Mouse (Mus musculus): Measurements from ENCODE around the gene Vmn1r163. TPM values are rescaled to one million over a fixed set of nuclear protein-coding genes. Genes with fewer than 3 reads are reported as not detected.
"Not testable (repeated sequence)": the region's sequence is repeated elsewhere in the genome, so short reads cannot be mapped to it uniquely, and the experiment has no call there.

The Vmn1r163 gene
- total RNA-seq (2012; rRNA removed) (not detected in 2 replicates), polyA plus RNA-seq (2012; ENCODE audit: insufficient read depth in 1 of 2, insufficient read length in 2 of 2, low read depth in 1 of 2, low replicate concordance in 2 of 2, missing spikeins in 1 of 2) (not detected)

GRCm38 (mm10) chr7:23055240-23055639 is at the start of gene Vmn1r163:
Gene Vmn1r163, plus strand, starts transcription at chr7:23055540.
- H3K27ac ChIP-seq (ENCODE audit: control insufficient read depth, low read depth, low read length); H3K4me1 ChIP-seq (ENCODE audit: control insufficient read depth in 1 of 2, insufficient read depth in 2 of 2, low read length in 2 of 2); DNase-seq (ENCODE audit: low read depth, low spot score); H3K9ac ChIP-seq (ENCODE audit: control insufficient read depth, low read depth, low read length, poor library complexity, severe bottlenecking); H3K4me3 ChIP-seq (ENCODE audit: control insufficient read depth in 1 of 2, insufficient read depth in 1 of 2, low read depth in 2 of 2, low read length in 2 of 2); H3K9me3 ChIP-seq (replicated peaks; ENCODE audit: insufficient read depth, low read length); H3K27me3 ChIP-seq (ENCODE audit: control insufficient read depth in 1 of 2, insufficient read depth in 2 of 2, low read length in 2 of 2); H3K36me3 ChIP-seq (ENCODE audit: control insufficient read depth in 1 of 2, insufficient read depth in 2 of 2, low read length in 2 of 2); H3K79me2 ChIP-seq (ENCODE audit: control insufficient read depth, insufficient read depth, low read length, poor library complexity): not testable (repeated sequence)

GRCm38 (mm10) chr7:23019823-23020222 is 35.5 kb upstream of the Vmn1r163 start, which contains the start of gene Gm4216:
Gene Gm4216, minus strand, starts transcription at chr7:23019923.
- not testable (repeated sequence) for H3K9ac ChIP-seq (ENCODE audit: control insufficient read depth, low read depth, low read length, poor library complexity, severe bottlenecking)

GRCm38 (mm10) chr7:23067356-23067755 is 12.0 kb downstream of the Vmn1r163 start, which contains the start of gene Gm8720:
Gene Gm8720, minus strand, starts transcription at chr7:23067456.
- H3K4me3 ChIP-seq (ENCODE audit: control insufficient read depth in 1 of 2, insufficient read depth in 1 of 2, low read depth in 2 of 2, low read length in 2 of 2); H3K9ac ChIP-seq (ENCODE audit: control insufficient read depth, low read depth, low read length, poor library complexity, severe bottlenecking); H3K79me2 ChIP-seq (ENCODE audit: control insufficient read depth, insufficient read depth, low read length, poor library complexity); H3K27me3 ChIP-seq (ENCODE audit: control insufficient read depth in 1 of 2, insufficient read depth in 2 of 2, low read length in 2 of 2); H3K27ac ChIP-seq (ENCODE audit: control insufficient read depth, low read depth, low read length); H3K9me3 ChIP-seq (replicated peaks; ENCODE audit: insufficient read depth, low read length); DNase-seq (ENCODE audit: low read depth, low spot score); H3K36me3 ChIP-seq (ENCODE audit: control insufficient read depth in 1 of 2, insufficient read depth in 2 of 2, low read length in 2 of 2); H3K4me1 ChIP-seq (ENCODE audit: control insufficient read depth in 1 of 2, insufficient read depth in 2 of 2, low read length in 2 of 2): not testable (repeated sequence)

More at GRCm38 (mm10) chr7:23019823-23020222, 35.5 kb upstream of the Vmn1r163 start, which contains the start of gene Gm4216:
- H3K4me3 ChIP-seq (ENCODE audit: control insufficient read depth in 1 of 2, insufficient read depth in 1 of 2, low read depth in 2 of 2, low read length in 2 of 2); H3K79me2 ChIP-seq (ENCODE audit: control insufficient read depth, insufficient read depth, low read length, poor library complexity); H3K27ac ChIP-seq (ENCODE audit: control insufficient read depth, low read depth, low read length); H3K9me3 ChIP-seq (replicated peaks; ENCODE audit: insufficient read depth, low read length); H3K4me1 ChIP-seq (ENCODE audit: control insufficient read depth in 1 of 2, insufficient read depth in 2 of 2, low read length in 2 of 2); H3K36me3 ChIP-seq (ENCODE audit: control insufficient read depth in 1 of 2, insufficient read depth in 2 of 2, low read length in 2 of 2); H3K27me3 ChIP-seq (ENCODE audit: control insufficient read depth in 1 of 2, insufficient read depth in 2 of 2, low read length in 2 of 2); DNase-seq (ENCODE audit: low read depth, low spot score): not testable (repeated sequence)

Other genes with a start within 250 kb of the Vmn1r163 start
- gene Vmn1r159, start 211.9 kb upstream of the Vmn1r163 start, total RNA-seq (2012; rRNA removed) = not detected in 2 replicates
- not detected for gene Vmn1r159, start 211.9 kb upstream of the Vmn1r163 start, polyA plus RNA-seq (2012; ENCODE audit: insufficient read depth in 1 of 2, insufficient read length in 2 of 2, low read depth in 1 of 2, low replicate concordance in 2 of 2, missing spikeins in 1 of 2)
- not detected in 2 replicates for gene Vmn1r160, start 184.3 kb upstream of the Vmn1r163 start, total RNA-seq (2012; rRNA removed)
- gene Vmn1r160, start 184.3 kb upstream of the Vmn1r163 start, polyA plus RNA-seq (2012; ENCODE audit: insufficient read depth in 1 of 2, insufficient read length in 2 of 2, low read depth in 1 of 2, low replicate concordance in 2 of 2, missing spikeins in 1 of 2) = not detected
- gene Gm4214, start 70.9 kb upstream of the Vmn1r163 start, total RNA-seq (2012; rRNA removed) = not detected in 2 replicates
- not detected for gene Gm4214, start 70.9 kb upstream of the Vmn1r163 start, polyA plus RNA-seq (2012; ENCODE audit: insufficient read depth in 1 of 2, insufficient read length in 2 of 2, low read depth in 1 of 2, low replicate concordance in 2 of 2, missing spikeins in 1 of 2)
- gene Gm4216, start 35.6 kb upstream of the Vmn1r163 start, total RNA-seq (2012; rRNA removed) = not detected in 2 replicates
- not detected for gene Gm4216, start 35.6 kb upstream of the Vmn1r163 start, polyA plus RNA-seq (2012; ENCODE audit: insufficient read depth in 1 of 2, insufficient read length in 2 of 2, low read depth in 1 of 2, low replicate concordance in 2 of 2, missing spikeins in 1 of 2)
- not detected in 2 replicates for gene Gm8720, start 11.9 kb downstream of the Vmn1r163 start, total RNA-seq (2012; rRNA removed)
- not detected for gene Gm8720, start 11.9 kb downstream of the Vmn1r163 start, polyA plus RNA-seq (2012; ENCODE audit: insufficient read depth in 1 of 2, insufficient read length in 2 of 2, low read depth in 1 of 2, low replicate concordance in 2 of 2, missing spikeins in 1 of 2)
- not detected in 2 replicates for gene Gm10662, start 88.9 kb downstream of the Vmn1r163 start, total RNA-seq (2012; rRNA removed)
- not detected for gene Gm10662, start 88.9 kb downstream of the Vmn1r163 start, polyA plus RNA-seq (2012; ENCODE audit: insufficient read depth in 1 of 2, insufficient read length in 2 of 2, low read depth in 1 of 2, low replicate concordance in 2 of 2, missing spikeins in 1 of 2)
- gene Vmn1r165, start 161.8 kb downstream of the Vmn1r163 start, total RNA-seq (2012; rRNA removed) = not detected in 2 replicates
- gene Vmn1r165, start 161.8 kb downstream of the Vmn1r163 start, polyA plus RNA-seq (2012; ENCODE audit: insufficient read depth in 1 of 2, insufficient read length in 2 of 2, low read depth in 1 of 2, low replicate concordance in 2 of 2, missing spikeins in 1 of 2) = not detected
- not detected in 2 replicates for gene Vmn1r166, start 196.1 kb downstream of the Vmn1r163 start, total RNA-seq (2012; rRNA removed)
- not detected for gene Vmn1r166, start 196.1 kb downstream of the Vmn1r163 start, polyA plus RNA-seq (2012; ENCODE audit: insufficient read depth in 1 of 2, insufficient read length in 2 of 2, low read depth in 1 of 2, low replicate concordance in 2 of 2, missing spikeins in 1 of 2)
- not detected in 2 replicates for gene Gm6902, start 223.4 kb downstream of the Vmn1r163 start, total RNA-seq (2012; rRNA removed)
- gene Gm6902, start 223.4 kb downstream of the Vmn1r163 start, polyA plus RNA-seq (2012; ENCODE audit: insufficient read depth in 1 of 2, insufficient read length in 2 of 2, low read depth in 1 of 2, low replicate concordance in 2 of 2, missing spikeins in 1 of 2) = not detected
- gene Nlrp4e, start 245.7 kb downstream of the Vmn1r163 start, total RNA-seq (2012; rRNA removed) = not detected in 2 replicates
- not detected for gene Nlrp4e, start 245.7 kb downstream of the Vmn1r163 start, polyA plus RNA-seq (2012; ENCODE audit: insufficient read depth in 1 of 2, insufficient read length in 2 of 2, low read depth in 1 of 2, low replicate concordance in 2 of 2, missing spikeins in 1 of 2)